Mouse (Mus musculus) ovary, postnatal 10 days (tissue): ENCODE data around the gene Sfxn3.

Experiments used
- DNase-seq: peaks from one replicate; pipeline ENCODE4 v3.0.0; 2022; ENCODE audit warnings: low spot score

Sfxn3 gene

DNA sequence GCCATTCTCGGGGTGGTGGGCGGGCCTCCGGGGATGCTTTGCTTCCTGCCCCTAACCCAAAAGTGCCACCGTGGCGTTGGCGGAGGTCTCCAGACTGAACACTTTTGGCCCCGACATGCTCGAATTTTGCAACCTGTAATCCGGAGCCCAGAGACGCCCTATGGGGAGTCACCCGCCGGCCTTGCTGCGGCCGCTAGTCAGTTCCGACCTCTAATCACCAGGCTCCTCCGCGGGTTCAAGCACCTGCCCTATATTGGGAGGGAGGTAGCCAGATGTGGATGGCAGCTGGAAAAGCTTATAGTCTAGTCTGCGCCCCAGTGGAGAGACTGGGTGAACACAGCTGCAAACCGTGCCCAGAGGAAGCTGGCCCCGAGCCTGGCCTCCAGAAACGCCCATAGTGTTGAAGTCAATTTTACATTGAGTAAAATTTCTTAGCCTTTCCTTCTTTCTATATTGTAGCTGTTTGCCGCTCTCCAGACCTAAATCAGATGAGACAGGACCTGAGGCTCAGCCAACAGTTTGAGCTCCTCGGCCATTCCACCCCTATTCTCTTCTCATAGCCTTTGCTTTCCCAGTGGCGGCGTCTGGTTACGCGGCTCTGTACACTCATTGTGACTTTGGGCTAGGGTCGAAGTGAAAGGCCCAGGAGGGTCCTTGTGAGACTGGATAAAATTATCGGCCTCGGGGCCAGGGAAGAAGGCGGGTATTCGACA, 28.2 kb downstream of the Sfxn3 start:
- no peak for DNase-seq

DNA sequence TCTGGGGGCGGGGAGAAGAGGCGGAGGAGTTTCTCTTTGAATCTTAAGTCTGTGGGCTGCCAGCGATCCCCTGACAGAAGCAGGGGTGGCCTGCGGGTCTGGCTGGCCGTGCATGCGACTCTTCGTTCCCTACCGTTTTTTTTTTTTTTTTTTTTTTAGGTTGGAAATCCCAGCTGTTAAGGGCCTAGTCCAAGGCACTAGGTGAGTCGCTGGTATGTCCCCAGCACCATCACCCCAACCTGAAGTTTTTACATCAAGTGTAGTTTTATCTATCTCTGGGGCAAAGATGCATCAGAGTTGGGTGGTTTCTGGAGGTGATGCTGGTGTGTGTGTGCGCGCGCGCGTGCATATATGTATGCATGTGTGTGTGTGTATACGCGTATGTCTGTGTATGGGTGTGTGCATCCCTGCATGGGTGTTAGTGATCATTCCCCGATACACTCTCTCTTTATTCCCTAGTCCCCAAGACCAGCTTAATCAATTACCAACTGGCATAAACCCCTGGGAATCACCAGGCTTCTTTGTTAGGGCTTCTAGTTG, 28.8 kb downstream of the Sfxn3 start:
- DNase-seq = no peak

DNA sequence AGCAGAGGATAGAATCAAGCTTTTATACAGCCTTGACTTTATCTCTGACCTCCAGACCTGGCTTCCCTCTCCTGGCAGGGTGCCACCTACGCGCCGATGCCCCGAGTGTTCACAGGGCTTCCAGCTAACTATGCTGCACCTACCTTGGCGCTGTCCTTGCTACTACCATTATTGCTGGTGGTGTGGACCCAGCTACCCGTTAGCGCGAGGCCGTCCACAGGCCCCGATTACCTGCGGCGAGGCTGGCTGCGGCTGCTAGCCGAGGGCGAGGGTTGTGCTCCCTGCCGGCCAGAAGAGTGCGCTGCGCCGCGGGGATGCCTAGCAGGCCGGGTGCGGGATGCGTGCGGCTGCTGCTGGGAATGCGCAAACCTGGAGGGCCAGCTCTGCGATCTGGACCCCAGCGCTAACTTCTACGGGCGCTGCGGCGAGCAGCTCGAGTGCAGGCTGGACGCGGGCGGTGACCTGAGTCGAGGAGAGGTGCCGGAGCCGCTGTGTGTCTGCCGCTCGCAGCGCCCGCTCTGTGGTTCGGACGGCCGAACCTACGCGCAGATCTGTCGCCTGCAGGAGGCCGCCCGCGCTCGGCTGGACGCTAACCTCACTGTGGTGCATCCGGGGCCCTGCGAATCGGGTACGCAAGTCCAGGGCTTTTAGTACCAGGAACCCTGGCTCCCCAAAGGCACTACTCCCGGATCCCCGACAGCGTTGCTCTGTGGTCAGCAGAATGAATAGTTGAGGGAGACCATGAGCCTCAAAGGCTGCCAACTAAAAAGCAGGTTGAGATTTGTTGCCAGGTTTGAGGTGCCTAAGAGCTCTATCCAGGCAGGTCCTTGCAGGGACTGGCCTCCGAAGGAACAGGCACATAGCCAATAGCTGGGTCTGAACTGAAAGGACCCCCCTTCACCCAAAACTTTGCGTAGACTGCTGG, 29.5 kb downstream of the Sfxn3 start:
- no peak for DNase-seq

DNA sequence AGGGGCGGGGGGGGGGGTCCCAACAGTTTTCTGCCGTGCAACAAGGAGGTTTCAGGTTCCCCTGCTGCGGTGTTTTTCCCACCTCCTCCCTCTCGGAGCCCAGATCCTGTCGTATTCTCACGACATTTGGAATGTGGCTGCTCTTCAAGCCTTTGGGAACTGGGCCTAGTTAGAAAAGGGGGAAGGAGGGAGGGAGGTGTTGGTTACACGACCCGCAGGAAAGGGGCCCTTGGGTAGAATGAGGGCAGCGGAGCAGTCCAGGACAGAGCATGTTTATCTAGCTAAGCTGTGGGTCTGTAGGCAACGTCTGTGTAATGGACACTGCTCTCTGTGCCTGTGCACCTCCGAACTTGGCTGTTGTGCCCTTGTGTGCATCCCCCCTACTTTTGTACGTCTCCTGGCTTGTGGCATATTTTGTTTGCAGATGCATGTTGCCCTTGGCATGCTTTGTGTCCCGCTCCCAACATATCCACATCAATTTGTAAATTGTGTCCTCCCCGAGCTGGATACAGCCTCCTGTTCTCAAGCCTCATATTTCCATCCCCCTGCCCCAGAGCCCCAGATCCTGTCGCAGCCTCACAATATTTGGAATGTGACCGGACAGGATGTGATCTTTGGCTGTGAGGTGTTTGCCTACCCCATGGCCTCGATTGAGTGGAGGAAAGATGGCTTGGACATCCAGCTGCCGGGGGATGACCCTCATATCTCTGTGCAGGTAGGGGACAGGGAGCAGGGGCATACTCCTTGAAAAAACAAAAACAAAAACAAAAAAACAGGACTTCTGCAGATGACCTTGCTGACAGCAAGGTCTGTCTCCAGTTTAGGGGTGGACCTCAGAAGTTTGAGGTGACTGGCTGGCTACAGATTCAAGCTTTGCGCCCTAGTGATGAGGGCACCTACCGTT, 30.7 kb downstream of the Sfxn3 start:
- DNase-seq = no peak

GRCm38 (mm10) chr19:45078971-45079764, 31.9 kb downstream of the Sfxn3 start:
- no peak for DNase-seq

DNA sequence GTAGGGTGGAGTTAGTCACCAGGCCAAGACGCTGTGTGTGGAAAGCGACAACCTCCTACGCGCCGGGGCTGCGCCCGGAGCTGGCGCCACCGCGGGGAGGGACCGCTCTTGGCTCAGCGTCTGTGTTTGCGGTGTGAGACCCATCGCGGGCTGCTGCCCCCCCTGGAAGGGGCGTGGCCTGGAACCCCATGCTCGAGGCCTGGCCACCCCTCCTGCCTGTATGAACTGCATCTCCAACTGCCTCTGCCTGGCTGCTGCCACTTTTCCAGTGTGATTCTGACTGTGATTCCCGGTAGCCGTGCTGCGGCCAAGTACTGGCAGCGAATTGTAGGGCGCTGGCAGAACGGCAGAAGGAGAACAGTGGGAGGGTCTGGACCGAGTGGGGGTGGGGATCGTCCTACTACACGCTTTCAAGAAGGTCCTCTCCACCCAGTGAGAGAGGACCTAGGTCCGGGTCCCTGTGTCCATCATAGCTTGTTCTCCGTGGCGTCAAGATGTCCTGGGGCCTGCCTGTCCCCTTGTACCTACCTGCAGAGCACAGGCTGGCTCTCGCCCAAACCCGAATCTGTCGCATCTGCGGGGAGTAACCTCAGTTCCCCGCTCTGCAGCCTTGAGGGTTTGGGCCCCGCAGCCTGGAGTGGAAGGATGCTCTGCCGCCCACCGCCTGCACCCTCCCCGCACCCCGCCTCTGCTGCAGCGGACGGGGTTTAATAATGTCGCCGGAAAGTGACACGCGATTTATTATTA, 32.6 kb downstream of the Sfxn3 start:
- no peak for DNase-seq

- no peak for DNase-seq
Measured at GRCm38 (mm10) chr19:45080711-45081110, 33.4 kb downstream of the Sfxn3 start.

DNA sequence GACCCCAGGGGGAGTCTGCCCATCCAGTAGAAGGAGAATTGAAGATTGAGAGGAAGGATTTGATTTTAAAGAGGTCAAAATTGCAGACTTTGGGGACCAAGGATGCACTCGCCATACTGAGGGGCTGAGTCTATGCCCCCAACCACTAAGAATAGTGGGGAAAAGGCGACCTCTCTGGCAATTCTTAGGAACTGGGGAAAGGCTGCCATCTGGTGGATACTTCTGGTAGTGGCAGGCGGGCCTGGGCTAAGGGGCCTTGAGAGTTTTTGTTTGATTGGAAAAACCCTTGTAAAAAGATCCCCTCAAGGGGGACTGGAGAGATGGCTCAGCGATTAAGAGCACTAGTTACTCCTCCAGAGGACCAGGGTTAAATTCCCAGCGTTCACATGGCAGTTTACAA, 34.0 kb downstream of the Sfxn3 start:
- DNase-seq = peak; percentile 73

DNA sequence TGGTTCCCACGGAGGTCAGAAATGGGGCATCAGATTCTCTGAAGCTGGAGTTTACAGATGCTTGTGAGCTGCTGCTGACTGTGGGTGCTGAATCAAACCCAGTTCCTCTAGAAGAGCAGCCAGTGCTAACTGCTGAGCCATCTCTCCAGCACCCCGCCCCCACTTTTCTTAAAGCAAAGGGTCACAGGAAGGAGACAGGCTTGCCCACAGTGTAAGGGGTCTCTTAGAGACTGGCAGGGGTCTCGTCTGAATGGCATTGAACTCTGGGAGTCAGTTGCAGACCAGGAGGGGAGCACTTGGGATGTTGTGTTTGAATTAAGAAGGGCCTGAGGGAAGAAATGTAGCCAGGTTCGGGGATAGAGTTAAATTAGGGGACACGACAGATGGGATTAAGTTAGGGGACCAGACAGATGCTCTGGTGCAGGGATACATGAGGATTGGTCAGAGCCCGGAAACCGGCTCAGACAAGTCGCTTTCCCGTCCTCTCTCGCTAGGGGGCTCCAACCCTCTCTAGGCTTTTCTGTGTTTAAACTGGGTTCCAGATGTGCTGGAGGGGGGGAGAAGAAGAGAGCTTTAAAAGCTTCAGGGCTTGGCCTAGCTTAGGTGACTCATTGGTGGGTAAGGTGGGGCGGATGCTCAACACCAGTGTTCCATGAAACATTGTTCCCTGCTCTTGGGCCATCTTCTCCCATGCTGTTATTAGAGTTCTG, 34.7 kb downstream of the Sfxn3 start:
- no peak for DNase-seq

DNA sequence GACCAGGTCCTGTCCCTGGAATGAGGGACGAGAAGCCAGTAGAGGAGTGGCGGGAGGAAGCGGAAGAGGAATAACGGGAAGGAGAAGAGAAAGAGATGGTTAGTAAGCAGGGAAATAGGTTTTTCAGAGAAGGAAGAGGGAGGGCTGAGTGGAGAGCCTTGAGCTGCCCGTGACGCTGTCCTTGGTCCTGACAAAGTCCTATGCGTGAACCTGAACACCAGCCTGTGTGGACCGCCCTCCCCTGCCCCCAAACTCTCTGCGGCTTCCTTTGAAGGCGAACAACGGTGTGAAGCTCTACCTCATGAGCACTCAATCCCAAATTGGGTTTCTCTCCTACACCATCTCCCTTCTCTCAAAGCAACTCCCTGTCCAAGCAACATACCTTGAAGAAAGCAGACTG, 50.6 kb downstream of the Sfxn3 start:
- DNase-seq = no peak

DNA sequence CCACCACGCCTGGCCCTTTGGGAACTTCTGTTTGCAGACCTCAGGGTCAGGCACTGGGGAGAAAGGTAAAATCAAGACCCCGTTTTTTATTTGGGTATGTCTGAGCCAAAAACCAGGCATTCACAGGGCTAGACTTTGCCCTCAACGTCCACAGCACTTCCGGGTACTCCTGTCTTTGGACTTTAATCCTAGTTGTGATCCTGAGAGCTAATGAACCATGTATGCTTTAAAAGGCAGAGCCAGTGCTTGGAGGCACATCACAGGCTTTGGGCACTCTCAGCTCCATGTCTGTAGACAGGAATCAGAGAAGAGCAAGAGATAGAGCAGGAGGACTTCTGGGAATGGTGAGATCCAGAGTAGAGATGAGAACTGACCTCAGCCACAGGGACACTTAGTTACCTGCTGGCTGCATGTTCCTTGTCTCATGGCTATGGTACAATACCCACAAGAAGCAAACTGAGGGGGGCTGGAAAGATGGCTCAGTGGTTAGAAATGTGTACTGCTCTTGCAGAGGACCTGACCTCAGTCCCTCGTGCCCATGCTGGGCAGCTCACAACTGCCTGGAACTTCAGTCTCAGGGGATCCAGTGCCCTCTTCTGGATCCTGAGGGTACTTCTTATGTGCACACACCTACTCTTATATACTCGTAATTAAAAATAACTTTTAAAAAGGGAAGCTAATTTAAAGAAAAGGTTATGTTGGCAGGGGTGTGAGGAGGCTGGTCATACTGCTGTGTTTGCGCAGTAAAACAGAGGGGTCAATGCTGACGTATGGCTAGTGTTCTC, 53.4 kb downstream of the Sfxn3 start:
- no peak for DNase-seq

DNA sequence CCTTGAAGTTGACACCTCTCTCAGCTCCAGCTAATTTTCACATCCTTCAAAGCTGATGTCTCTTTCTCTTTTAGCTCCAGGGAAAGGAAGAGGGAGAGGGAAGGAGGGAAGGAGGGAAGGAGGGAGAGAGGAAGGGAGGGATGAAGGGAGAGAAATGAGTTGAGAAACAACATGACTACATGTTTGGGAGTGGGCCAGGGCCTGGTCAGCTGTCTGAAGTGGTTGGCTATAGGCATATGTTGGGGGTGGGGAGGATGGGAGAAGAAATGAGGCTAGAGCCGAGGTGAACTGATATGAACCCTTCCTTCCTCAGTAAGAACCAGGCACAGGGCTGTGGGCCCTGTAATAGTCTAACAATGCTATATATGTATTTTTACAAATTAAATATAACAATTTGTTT, 58.3 kb downstream of the Sfxn3 start:
- DNase-seq = no peak
